Mouse (Mus musculus): ENCODE measurements at regions not wholly inside any gene's neighbourhood (a gene's known extent, or its start where the extent isn't known, plus 50 kb on each side); places are given as distances from the start of the nearest gene placed in this dataset.

DNA sequence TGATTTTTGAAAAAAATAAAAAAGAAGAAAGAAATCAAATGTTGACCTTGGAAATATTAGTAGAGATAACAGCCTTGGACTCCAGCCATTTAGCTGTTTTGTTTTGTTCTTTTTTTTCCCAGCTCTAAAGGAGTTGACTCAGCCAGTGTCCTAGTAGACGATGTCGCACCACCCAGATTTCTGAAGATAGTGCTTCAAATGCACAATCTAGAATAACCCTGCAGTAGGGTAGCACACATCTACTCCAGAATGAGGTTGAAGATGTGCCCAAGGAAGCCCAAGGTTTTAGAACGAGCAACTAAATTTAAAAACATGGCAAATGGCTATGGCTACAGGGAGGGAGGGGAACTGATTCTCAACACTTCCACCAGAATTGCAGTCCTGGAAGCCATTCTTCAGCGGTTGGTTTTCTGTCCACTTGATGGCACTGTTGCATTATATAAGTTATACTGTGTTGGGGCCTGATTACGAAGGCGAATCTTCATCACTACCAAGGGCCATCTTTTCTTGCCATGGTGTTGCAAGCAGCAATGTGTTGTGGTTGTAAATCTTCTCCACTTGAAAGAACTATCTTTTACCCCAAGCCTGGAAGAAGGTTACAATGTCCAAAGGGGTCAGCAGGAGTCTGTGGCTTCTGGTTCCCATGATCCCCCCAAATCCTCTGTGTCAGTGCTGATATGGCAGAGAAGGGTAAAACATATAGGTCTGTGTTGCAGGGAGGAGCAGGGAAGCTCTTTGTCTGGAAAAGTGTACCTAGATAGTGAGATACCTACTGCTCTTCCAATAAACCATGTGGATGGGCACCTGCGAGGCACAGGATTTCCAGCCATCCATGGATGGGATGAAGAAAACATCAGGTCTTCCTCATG lies 330.6 kb downstream of the Zfp619 start:
- in situ Hi-C loops (cut with MboI; ENCODE audit: low pct_unique_long_range_greater_than_20kb in 1 of 2, low sequenced_read_pairs in 2 of 2, unreplicated experiment in 1 of 2) = loop anchor here in 1 of 2 experiments (10.0 kb wide), 1 partner anchor 427 kb away; no protein-coding TSS in a partner anchor

DNA sequence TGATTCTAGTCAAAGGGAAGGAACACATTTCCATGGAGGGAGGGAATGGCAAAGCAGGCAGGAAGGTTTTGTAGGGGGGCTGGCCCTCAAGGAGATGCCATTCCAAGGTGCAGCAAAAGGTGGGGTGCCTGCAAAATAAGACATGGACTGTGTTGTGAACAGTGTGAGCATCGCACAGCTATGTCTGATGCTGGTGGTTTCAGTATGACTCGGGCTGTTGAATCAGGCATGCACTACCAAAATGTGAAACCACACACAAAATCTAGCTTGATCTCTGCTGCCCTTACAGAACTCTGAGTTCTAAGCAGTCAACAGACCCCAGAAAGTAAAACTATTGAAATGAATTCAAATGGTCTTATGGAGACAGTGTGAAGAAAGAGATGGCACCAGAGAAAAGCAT lies 339.7 kb downstream of the Zfp619 start:
- in situ Hi-C loops (cut with MboI; ENCODE audit: low pct_unique_long_range_greater_than_20kb in 1 of 2, low sequenced_read_pairs in 2 of 2, unreplicated experiment in 1 of 2) = no loop called here

DNA sequence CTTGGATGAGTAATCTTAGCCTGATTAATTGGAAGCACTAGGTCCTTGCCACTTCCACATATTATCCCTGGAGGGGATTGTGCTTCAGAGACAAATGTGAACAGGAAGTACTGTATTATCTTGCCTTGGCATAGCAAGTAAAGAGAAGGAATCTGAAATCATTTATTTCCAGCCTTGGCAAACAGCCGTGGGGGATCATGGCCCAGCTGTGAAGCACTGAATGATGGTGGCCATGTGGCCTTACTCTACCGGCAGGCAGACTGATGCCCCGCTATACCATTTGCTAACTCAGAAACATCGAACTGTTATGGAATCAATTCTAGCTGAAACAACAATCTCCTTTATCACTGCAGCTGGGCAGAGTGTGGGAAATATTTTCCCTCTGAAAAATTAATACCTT lies 345.3 kb downstream of the Zfp619 start:
- in situ Hi-C loops (cut with MboI; ENCODE audit: low pct_unique_long_range_greater_than_20kb in 1 of 2, low sequenced_read_pairs in 2 of 2, unreplicated experiment in 1 of 2) = no loop called here

DNA sequence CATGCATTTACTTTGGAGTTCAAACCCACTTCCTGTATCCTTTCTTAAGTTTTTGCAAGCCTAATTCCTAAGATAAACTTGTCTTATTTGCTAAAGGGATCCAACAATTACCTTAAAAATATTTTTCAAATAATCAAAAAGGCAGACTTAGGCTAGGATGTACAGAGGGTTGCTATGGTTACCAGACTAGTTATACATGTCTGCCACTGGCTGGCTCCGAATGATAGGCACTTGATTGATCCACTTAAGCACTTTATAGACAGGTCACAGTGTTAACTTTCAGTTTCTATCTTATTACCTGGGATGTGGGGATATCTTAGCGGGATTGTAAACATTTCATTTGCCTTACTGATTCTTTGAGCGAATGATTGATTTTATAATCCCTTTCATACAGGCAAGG lies 346.6 kb downstream of the Zfp619 start:
- in situ Hi-C loops (cut with MboI; ENCODE audit: low pct_unique_long_range_greater_than_20kb in 1 of 2, low sequenced_read_pairs in 2 of 2, unreplicated experiment in 1 of 2) = no loop called here

- in situ Hi-C loops (cut with MboI; ENCODE audit: low pct_unique_long_range_greater_than_20kb in 1 of 2, low sequenced_read_pairs in 2 of 2, unreplicated experiment in 1 of 2) = no loop called here
Measured at GRCm38 (mm10) chr7:39864781-39865180, 347.2 kb downstream of the Zfp619 start.

GRCm38 (mm10) chr7:39866674-39867428 lies 349.3 kb downstream of the Zfp619 start:
- in situ Hi-C loops (cut with MboI; ENCODE audit: low pct_unique_long_range_greater_than_20kb in 1 of 2, low sequenced_read_pairs in 2 of 2, unreplicated experiment in 1 of 2) = no loop called here

DNA sequence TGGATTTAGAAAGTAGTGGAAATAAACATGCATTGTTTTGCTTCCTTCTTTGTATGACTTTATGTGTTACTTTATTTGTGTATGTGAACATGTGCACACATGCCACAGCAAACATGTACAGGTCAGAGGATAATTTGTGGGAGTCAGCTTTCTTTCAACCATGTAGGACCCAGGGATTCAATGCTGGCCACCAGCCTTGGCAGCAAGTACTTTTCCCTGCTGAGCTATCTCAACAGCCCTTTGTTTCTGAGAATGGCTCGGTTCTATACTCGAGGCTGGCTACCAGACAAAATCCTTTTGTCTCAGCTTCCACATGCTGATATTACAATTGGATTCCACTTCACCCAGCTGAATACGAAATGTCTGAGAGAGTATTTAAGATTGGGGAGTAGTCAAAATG lies 349.9 kb downstream of the Zfp619 start:
- in situ Hi-C loops (cut with MboI; ENCODE audit: low pct_unique_long_range_greater_than_20kb in 1 of 2, low sequenced_read_pairs in 2 of 2, unreplicated experiment in 1 of 2) = no loop called here

DNA sequence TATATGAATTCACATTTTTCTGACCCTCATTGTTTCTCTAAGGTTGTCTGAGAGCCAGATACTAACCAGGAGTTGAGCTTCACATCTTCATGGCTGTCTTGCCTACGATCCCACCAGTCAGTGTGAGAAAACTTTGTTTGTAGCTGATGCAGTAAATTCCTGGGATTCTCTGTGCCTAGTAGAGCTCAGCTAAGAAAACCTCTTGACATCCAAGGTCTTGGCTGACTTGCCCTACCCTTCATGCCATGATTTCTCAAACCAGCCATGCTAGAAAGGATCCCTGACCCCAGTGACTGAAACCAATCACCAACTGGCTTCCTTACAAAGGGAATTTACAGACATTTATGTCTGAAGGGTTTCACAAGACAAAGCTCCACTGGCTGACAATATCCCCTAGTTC lies 364.5 kb downstream of the Zfp619 start:
- in situ Hi-C loops (cut with MboI; ENCODE audit: low pct_unique_long_range_greater_than_20kb in 1 of 2, low sequenced_read_pairs in 2 of 2, unreplicated experiment in 1 of 2) = no loop called here

- in situ Hi-C loops (cut with MboI; ENCODE audit: low pct_unique_long_range_greater_than_20kb in 1 of 2, low sequenced_read_pairs in 2 of 2, unreplicated experiment in 1 of 2) = no loop called here
Measured at GRCm38 (mm10) chr7:39894208-39894896, 376.8 kb downstream of the Zfp619 start.

- in situ Hi-C loops (cut with MboI; ENCODE audit: low pct_unique_long_range_greater_than_20kb in 1 of 2, low sequenced_read_pairs in 2 of 2, unreplicated experiment in 1 of 2) = no loop called here
Measured at GRCm38 (mm10) chr7:39896918-39897317, 379.4 kb downstream of the Zfp619 start.

GRCm38 (mm10) chr7:39898268-39898667 lies 380.7 kb downstream of the Zfp619 start:
- in situ Hi-C loops (cut with MboI; ENCODE audit: low pct_unique_long_range_greater_than_20kb in 1 of 2, low sequenced_read_pairs in 2 of 2, unreplicated experiment in 1 of 2) = no loop called here

- in situ Hi-C loops (cut with MboI; ENCODE audit: low pct_unique_long_range_greater_than_20kb in 1 of 2, low sequenced_read_pairs in 2 of 2, unreplicated experiment in 1 of 2) = no loop called here
Measured at GRCm38 (mm10) chr7:39933946-39934345, 416.4 kb downstream of the Zfp619 start.

- in situ Hi-C loops (cut with MboI; ENCODE audit: low pct_unique_long_range_greater_than_20kb in 1 of 2, low sequenced_read_pairs in 2 of 2, unreplicated experiment in 1 of 2) = no loop called here
Measured at GRCm38 (mm10) chr7:39937262-39937661, 419.7 kb downstream of the Zfp619 start.

- in situ Hi-C loops (cut with MboI; ENCODE audit: low pct_unique_long_range_greater_than_20kb in 1 of 2, low sequenced_read_pairs in 2 of 2, unreplicated experiment in 1 of 2) = no loop called here
Measured at GRCm38 (mm10) chr7:39942262-39942900, 424.8 kb downstream of the Zfp619 start.

GRCm38 (mm10) chr7:39954110-39954509 lies 436.5 kb downstream of the Zfp619 start:
- in situ Hi-C loops (cut with MboI; ENCODE audit: low pct_unique_long_range_greater_than_20kb in 1 of 2, low sequenced_read_pairs in 2 of 2, unreplicated experiment in 1 of 2) = no loop called here

DNA sequence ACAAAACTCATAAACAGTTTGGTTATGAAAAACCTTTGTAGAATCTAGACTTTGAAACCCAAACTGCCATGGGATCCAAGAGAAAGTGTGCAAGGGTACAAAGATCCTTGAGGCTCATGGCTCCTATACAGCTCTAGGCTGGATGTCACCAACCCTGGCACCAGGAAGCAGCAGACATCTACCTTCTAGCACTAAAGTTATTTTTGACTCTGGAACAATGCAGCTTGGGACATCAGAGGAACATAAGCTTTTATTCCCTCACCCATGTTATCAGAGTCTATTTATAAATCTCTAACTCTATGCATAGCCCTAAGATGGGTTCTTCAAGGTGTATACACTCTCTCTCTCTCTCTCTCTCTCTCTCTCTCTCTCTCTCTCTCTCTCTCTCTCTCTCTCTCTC lies 437.4 kb downstream of the Zfp619 start:
- in situ Hi-C loops (cut with MboI; ENCODE audit: low pct_unique_long_range_greater_than_20kb in 1 of 2, low sequenced_read_pairs in 2 of 2, unreplicated experiment in 1 of 2) = no loop called here

DNA sequence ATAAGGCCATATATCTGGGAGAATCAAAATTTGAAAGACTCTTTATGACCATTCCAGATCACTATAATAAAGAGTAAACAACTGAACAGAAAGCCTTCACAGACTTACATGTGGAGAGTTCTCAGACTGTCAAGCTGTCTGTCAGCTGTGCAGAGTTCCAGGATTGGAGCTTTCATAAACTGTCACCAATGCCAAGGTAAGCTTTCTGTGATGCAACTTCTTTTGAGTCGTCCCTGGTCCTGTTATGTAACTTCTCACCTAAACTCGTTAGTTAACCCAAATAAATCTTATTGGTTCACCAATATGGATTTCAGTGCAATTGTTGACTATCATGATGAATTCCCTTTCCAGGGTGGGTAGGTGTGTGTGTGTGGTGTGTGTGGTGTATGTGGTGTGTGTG lies 460.6 kb downstream of the Zfp619 start:
- in situ Hi-C loops (cut with MboI; ENCODE audit: low pct_unique_long_range_greater_than_20kb in 1 of 2, low sequenced_read_pairs in 2 of 2, unreplicated experiment in 1 of 2) = no loop called here

DNA sequence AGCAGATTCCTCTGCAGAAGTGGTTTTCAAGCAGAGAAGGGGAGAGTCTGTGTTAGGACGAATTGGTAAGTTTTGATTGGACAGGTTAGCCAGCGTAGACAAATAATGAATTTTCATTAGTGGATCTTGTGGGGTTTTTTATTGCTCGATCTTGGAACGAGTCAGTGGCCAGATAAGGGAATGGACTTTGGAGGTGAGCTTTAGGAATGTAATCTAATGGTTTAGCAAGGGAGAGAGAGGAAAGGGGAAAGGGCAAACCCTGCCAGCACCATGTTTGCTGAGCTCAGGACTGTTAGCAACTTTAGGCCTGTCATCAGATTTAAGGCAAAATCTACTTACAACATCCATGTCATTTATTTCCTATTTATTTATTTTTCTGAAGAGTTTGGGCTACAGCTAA lies 464.1 kb downstream of the Zfp619 start:
- in situ Hi-C loops (cut with MboI; ENCODE audit: low pct_unique_long_range_greater_than_20kb in 1 of 2, low sequenced_read_pairs in 2 of 2, unreplicated experiment in 1 of 2) = no loop called here

Data from mouse embryonic stem cell (cell line).